Mouse (Mus musculus) right cerebral cortex, adult 18-20 months (tissue): ENCODE measurements around the gene Zc3h6.

Experiments used
- DNase-seq: peaks from one replicate; pipeline ENCODE4 v3.0.0; 2022; ENCODE audit warnings: mixed read lengths

The Zc3h6 gene

GRCm38 (mm10) chr2:129038426-129038936 lies 71.3 kb downstream of the Zc3h6 start:
- no peak for DNase-seq

GRCm38 (mm10) chr2:129038937-129039631 lies 71.9 kb downstream of the Zc3h6 start:
- peak; percentile 15 for DNase-seq

- no peak for DNase-seq
These were observed 73.4 kb downstream of the Zc3h6 start for GRCm38 (mm10) chr2:129040567-129040966.

GRCm38 (mm10) chr2:129046172-129046845 lies 79.1 kb downstream of the Zc3h6 start:
- DNase-seq: no peak

GRCm38 (mm10) chr2:129046846-129047196 lies 79.6 kb downstream of the Zc3h6 start:
- DNase-seq: no peak

GRCm38 (mm10) chr2:129047811-129048210 lies 80.6 kb downstream of the Zc3h6 start, which contains the start of gene Vinac1:
TSS of gene Vinac1 (minus strand) at chr2:129048172.
- DNase-seq: no peak

GRCm38 (mm10) chr2:129052451-129052983 lies 85.3 kb downstream of the Zc3h6 start:
- DNase-seq: no peak

- no peak for DNase-seq
These were observed 88.5 kb downstream of the Zc3h6 start for GRCm38 (mm10) chr2:129055741-129056140.

- DNase-seq: no peak
These were observed 89.4 kb downstream of the Zc3h6 start for GRCm38 (mm10) chr2:129056597-129056996.

GRCm38 (mm10) chr2:129057256-129057655 lies 90.1 kb downstream of the Zc3h6 start:
- DNase-seq: no peak

GRCm38 (mm10) chr2:129057920-129058361 lies 90.7 kb downstream of the Zc3h6 start:
- no peak for DNase-seq

GRCm38 (mm10) chr2:129061456-129062059 lies 94.4 kb downstream of the Zc3h6 start:
- no peak for DNase-seq

- DNase-seq: peak; percentile 79
These were observed 98.5 kb downstream of the Zc3h6 start, which contains the start of gene Ttl for GRCm38 (mm10) chr2:129065437-129066282. TSS of gene Ttl (plus strand) at chr2:129065942.

- DNase-seq: peak; percentile 73
These were observed 99.1 kb downstream of the Zc3h6 start for GRCm38 (mm10) chr2:129066326-129066725.
